Comparison of ENCODE assay signal across 24 mouse cellular contexts in the genomic region with DNA sequence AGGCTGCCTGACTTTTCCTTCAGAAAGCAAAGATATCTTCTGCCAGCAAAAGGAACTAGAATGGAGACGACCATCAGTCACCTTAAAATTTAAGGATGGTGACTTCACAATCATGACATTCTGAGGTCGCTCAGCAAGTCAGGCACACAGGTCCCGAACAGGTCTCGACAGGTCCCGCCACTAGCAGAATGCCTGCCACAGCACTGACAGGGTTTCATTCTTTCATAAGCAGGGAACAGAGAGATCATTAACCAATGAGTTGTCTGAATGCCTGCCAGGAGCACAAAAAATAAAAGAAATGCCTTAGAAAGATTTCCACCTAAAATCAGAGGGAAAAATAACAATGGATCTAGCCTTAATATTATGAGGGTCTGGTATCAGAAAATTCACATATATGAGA. TPM values are rescaled to one million over a fixed set of nuclear protein-coding genes. Genes with fewer than 3 reads are reported as not detected.
DNase-seq lines count a peak whose midpoint lies in the region; ATAC-seq and TF ChIP-seq lines count a peak whose summit lies in the region.
"Had no signal": no experiment of that assay in that cellular context is flagged by ENCODE, and none has a peak within 500 bp of the region (broad histone marks: within the 10 kb centered on the region; RNA-seq: fewer than 3 reads in every experiment).

No protein-coding gene starts in this region.

- peaks cover 50% of the 10 kb centered on the region for H3K4me1 ChIP-seq in kidney, adult 2 months (ENCODE audit: control insufficient read depth, insufficient read depth, low read length)
- peaks cover 76% of the 10 kb centered on the region for H3K4me1 ChIP-seq in kidney, embryonic 16.5 days (ENCODE audit: insufficient read depth, low read length)
- H3K4me1 ChIP-seq in stomach, postnatal 0 days (replicated peaks; ENCODE audit: control insufficient read depth, insufficient read depth), result peaks cover 10% of the 10 kb centered on the region; the same call in 1 of the 2 replicates

- intact Hi-C loops in left cerebral cortex, postnatal 10 days (cut with DNase I), result no loop called here

- no peak for ATAC-seq in kidney, embryonic 16.5 days (ENCODE audit: low FRiP score, low TSS enrichment)
- no peak for ATAC-seq in stomach, postnatal 0 days (ENCODE audit: low FRiP score, low TSS enrichment)
- ATAC-seq: forebrain, embryonic 14.5 days; hindbrain, embryonic 16.5 days had no signal

- 29% methylated on average over 5 of the region's 5 CpGs for WGBS in kidney, adult 2 months
- 58% methylated on average over 5 of the region's 5 CpGs for WGBS in kidney, embryonic 16.5 days
- 69% methylated on average over 5 of the region's 5 CpGs for WGBS in stomach, postnatal 0 days

- no peak overlapping the region for H3K4me3 ChIP-seq in kidney, adult 2 months (ENCODE audit: insufficient read depth, low read depth, low read length)
- no peak overlapping the region for H3K4me3 ChIP-seq in kidney, embryonic 16.5 days (ENCODE audit: low read length)
- no peak overlapping the region for H3K4me3 ChIP-seq in stomach, postnatal 0 days (ENCODE audit: low read depth, low read length)
- H3K4me3 ChIP-seq: heart, embryonic 10.5 days; heart, embryonic 15.5 days; midbrain, embryonic 12.5 days; neural tube, embryonic 13.5 days had no signal

- TF ChIP-seq EP300 in stomach, postnatal 0 days (optimal IDR thresholded peaks at IDR 0.05), result no peak

- no peak overlapping the region for H3K9ac ChIP-seq in kidney, embryonic 16.5 days (replicated peaks; ENCODE audit: low read length)
- no peak overlapping the region for H3K9ac ChIP-seq in stomach, postnatal 0 days (ENCODE audit: low read length)
- H3K9ac ChIP-seq: heart, embryonic 15.5 days; midbrain, embryonic 12.5 days; neural tube, embryonic 13.5 days had no signal

- H3K27me3 ChIP-seq in kidney, adult 2 months (replicated peaks; ENCODE audit: control insufficient read depth, insufficient read depth, low read length), result no peaks in the 10 kb centered on the region
- H3K27me3 ChIP-seq in kidney, embryonic 16.5 days (ENCODE audit: insufficient read depth, low read length), result no peaks in the 10 kb centered on the region
- no peaks in the 10 kb centered on the region for H3K27me3 ChIP-seq in stomach, postnatal 0 days (ENCODE audit: control insufficient read depth, insufficient read depth, low read length)
- H3K27me3 ChIP-seq: heart, embryonic 15.5 days; midbrain, embryonic 12.5 days; neural tube, embryonic 13.5 days had no signal

- no peak overlapping the region for H3K4me2 ChIP-seq in kidney, embryonic 16.5 days (replicated peaks; ENCODE audit: low read depth, low read length)
- no peak overlapping the region for H3K4me2 ChIP-seq in stomach, postnatal 0 days (replicated peaks; ENCODE audit: low read depth)
- H3K4me2 ChIP-seq: heart, embryonic 15.5 days; liver, embryonic 11.5 days; midbrain, embryonic 12.5 days; neural tube, embryonic 13.5 days had no signal

- 0 out of 2 replicates have a peak overlapping the region, but pooled peaks have one; percentile 26 for H3K27ac ChIP-seq in kidney, adult 2 months (ENCODE audit: insufficient read depth, low read depth, low read length)
- no peak overlapping the region for H3K27ac ChIP-seq in kidney, embryonic 16.5 days (ENCODE audit: low read length)
- H3K27ac ChIP-seq in stomach, postnatal 0 days (replicated peaks), result peak overlapping the region; percentile 26; the same call in 1 of the 2 replicates
- H3K27ac ChIP-seq: heart, embryonic 10.5 days; heart, embryonic 15.5 days; midbrain, embryonic 12.5 days; neural tube, embryonic 13.5 days had no signal

- DNase-seq in kidney, adult 2 months, result peak; percentile 82
- peak; percentile 32 for DNase-seq in urinary bladder, postnatal 25 days (ENCODE audit: low spot score)
- DNase-seq in urinary bladder, postnatal 10 days (ENCODE audit: low spot score), result no peak
- DNase-seq in kidney, postnatal 14 days, result peak; percentile 48
- DNase-seq in stomach, postnatal 0 days (ENCODE audit: low spot score), result no peak
- no peak for DNase-seq in left cerebral cortex, postnatal 10 days (ENCODE audit: extremely low spot score in 1 of 2, low spot score in 2 of 2)
- DNase-seq: adrenal gland, postnatal 25 days; B cell, adult 2 months; cerebellum, adult 11-12 months; cerebellum, postnatal 14 days; gastrocnemius, postnatal 14 days; heart, adult 11 months; layer of hippocampus, postnatal 36 days; lung, postnatal 36 days; thymus, adult 2 months; thymus, postnatal 36 days had no signal

- H3K36me3 ChIP-seq in kidney, adult 2 months (ENCODE audit: control insufficient read depth, insufficient read depth, low read length), result no peaks in the 10 kb centered on the region
- H3K36me3 ChIP-seq in kidney, embryonic 16.5 days (ENCODE audit: insufficient read depth, low read length), result no peaks in the 10 kb centered on the region
- no peaks in the 10 kb centered on the region for H3K36me3 ChIP-seq in stomach, postnatal 0 days (ENCODE audit: control insufficient read depth, insufficient read depth, low read length)
- H3K36me3 ChIP-seq: heart, embryonic 10.5 days; heart, embryonic 15.5 days; midbrain, embryonic 12.5 days; neural tube, embryonic 13.5 days had no signal

- H3K9me3 ChIP-seq in kidney, embryonic 16.5 days (ENCODE audit: low read length), result no peaks in the 10 kb centered on the region
- no peaks in the 10 kb centered on the region for H3K9me3 ChIP-seq in stomach, postnatal 0 days (ENCODE audit: control insufficient read depth, low read length)
- H3K9me3 ChIP-seq: heart, embryonic 10.5 days; heart, embryonic 15.5 days; neural tube, embryonic 13.5 days had no signal

- TF ChIP-seq POLR2A in kidney, adult 2 months (IDR thresholded peaks at IDR 0.05; ENCODE audit: low read depth, low read length), result no peak

- no peak for TF ChIP-seq CTCF in kidney, adult 2 months (conservative IDR thresholded peaks at IDR 0.05; ENCODE audit: insufficient read depth, insufficient read length, low read depth, low read length)
- no peak for TF ChIP-seq CTCF in stomach, postnatal 0 days (IDR thresholded peaks at IDR 0.05; ENCODE audit: low read depth)

RNA-seq across cellular contexts. Expression of gene Cnksr3, which starts 31.7 kb away (rescaled TPM):
- polyA plus RNA-seq in kidney, adult 2 months (2012; rRNA removed), result 10.5 and 11.8 TPM in 2 replicates
- polyA plus RNA-seq in kidney, embryonic 16.5 days (2015; fragmentation: Nextera tagmentation; extraction: Ambion mirVana), result 18.5 and 19.9 TPM in 2 replicates
- 7.0 and 7.6 TPM in 2 replicates for polyA plus RNA-seq in stomach, postnatal 0 days (2015; fragmentation: Nextera tagmentation; extraction: Ambion mirVana)
- 1 to 10 TPM; 5.4 to 7.8 TPM for total RNA-seq in left cerebral cortex, postnatal 10 days (2021)

Comparison
In these comparisons a context has a peak if more than half of its experiments do, and no peak if none do; other contexts are left out.
1. DNase-seq: peak in kidney, adult 2 months (single experiment), urinary bladder, postnatal 25 days (single experiment) and kidney, postnatal 14 days (single experiment); none in urinary bladder, postnatal 10 days (single experiment), stomach, postnatal 0 days (single experiment) and left cerebral cortex, postnatal 10 days (0 of 2).